Mouse (Mus musculus): ENCODE data around the gene Plk2. TPM values are rescaled to one million over a fixed set of nuclear protein-coding genes. Genes with fewer than 3 reads are reported as not detected.
A peak's percentile ranks its signal among the peaks of the same experiment; 100 is the strongest.
"Not testable (repeated sequence)": the region's sequence is repeated elsewhere in the genome, so short reads cannot be mapped to it uniquely, and the experiment has no call there.

Gene Plk2
- 64.8 and 87.8 TPM in 2 replicates for polyA plus RNA-seq (2016; fragmentation: Nextera tagmentation; extraction: Ambion mirVana)

- H3K27ac ChIP-seq (replicated peaks), result peak within 1 kb of the TSS; percentile 87
- H3K36me3 ChIP-seq (replicated peaks), result peaks cover 29% of the 10 kb centered on the region
- H3K4me3 ChIP-seq, result peak within 1 kb of the TSS; percentile 76
- peak; percentile 94 for DNase-seq (ENCODE audit: low spot score)
- H3K9me3 ChIP-seq, result peaks cover 7% of the 10 kb centered on the region; the same call in 1 of the 2 replicates
- peaks cover 28% of the 10 kb centered on the region for H3K4me1 ChIP-seq
- H3K27me3 ChIP-seq (replicated peaks; ENCODE audit: low read depth, poor library complexity, severe bottlenecking), result no peaks in the 10 kb centered on the region; the same call in 1 of the 2 replicates
- WGBS, result under 1% methylated on average over 71 of the region's 71 CpGs
Observed at GRCm38 (mm10) chr13:110394291-110395178, at the start of gene Plk2. TSS of gene Plk2 (plus strand) at chr13:110395046.

GRCm38 (mm10) chr13:110346707-110347106 lies 48.1 kb upstream of the Plk2 start:
- H3K36me3 ChIP-seq (replicated peaks), result no peaks in the 10 kb centered on the region
- 48% methylated on average over 7 of the region's 7 CpGs for WGBS
- no peak overlapping the region for H3K27ac ChIP-seq (replicated peaks)
- DNase-seq (ENCODE audit: low spot score), result peak; percentile 49
- peaks cover 5% of the 10 kb centered on the region for H3K4me1 ChIP-seq
- H3K9me3 ChIP-seq, result no peaks in the 10 kb centered on the region
- H3K27me3 ChIP-seq (replicated peaks; ENCODE audit: low read depth, poor library complexity, severe bottlenecking), result no peaks in the 10 kb centered on the region
- no peak overlapping the region for H3K4me3 ChIP-seq

- no peak for DNase-seq (ENCODE audit: low spot score)
- H3K27ac ChIP-seq (replicated peaks), result no peak overlapping the region
- H3K4me3 ChIP-seq, result no peak overlapping the region
- H3K27me3 ChIP-seq (replicated peaks; ENCODE audit: low read depth, poor library complexity, severe bottlenecking), result no peaks in the 10 kb centered on the region
- peaks cover 5% of the 10 kb centered on the region for H3K4me1 ChIP-seq
- no peaks in the 10 kb centered on the region for H3K9me3 ChIP-seq
- H3K36me3 ChIP-seq (replicated peaks), result no peaks in the 10 kb centered on the region
- WGBS, result 89% methylated on average over 6 of the region's 6 CpGs
Observed at GRCm38 (mm10) chr13:110351051-110351450, 43.8 kb upstream of the Plk2 start.

- no peaks in the 10 kb centered on the region for H3K4me1 ChIP-seq
- no peak for DNase-seq (ENCODE audit: low spot score)
- WGBS, result 86% methylated on average over 2 of the region's 2 CpGs
- H3K4me3 ChIP-seq, result no peak within 1 kb of the TSS
- no peaks in the 10 kb centered on the region for H3K36me3 ChIP-seq (replicated peaks)
- H3K27ac ChIP-seq (replicated peaks), result no peak within 1 kb of the TSS
- H3K9me3 ChIP-seq, result no peaks in the 10 kb centered on the region
- no peaks in the 10 kb centered on the region for H3K27me3 ChIP-seq (replicated peaks; ENCODE audit: low read depth, poor library complexity, severe bottlenecking)
Observed at GRCm38 (mm10) chr13:110356941-110357340, 37.9 kb upstream of the Plk2 start, which contains the start of gene Gapt. TSS of gene Gapt (minus strand) at chr13:110357199.

GRCm38 (mm10) chr13:110363722-110364121 lies 31.1 kb upstream of the Plk2 start:
- WGBS, result 86% methylated on average over 6 of the region's 6 CpGs
- Histone ChIP-seq H3K4me3 (no peak overlapping the region), H3K27ac (replicated peaks) (no peak overlapping the region), H3K27me3 (replicated peaks; ENCODE audit: low read depth, poor library complexity, severe bottlenecking) (no peaks in the 10 kb centered on the region), H3K36me3 (replicated peaks) (no peaks in the 10 kb centered on the region), H3K9me3 (no peaks in the 10 kb centered on the region), H3K4me1 (no peaks in the 10 kb centered on the region)
- DNase-seq (ENCODE audit: low spot score), result no peak

- Histone ChIP-seq H3K27me3 (replicated peaks; ENCODE audit: low read depth, poor library complexity, severe bottlenecking) (no peaks in the 10 kb centered on the region), H3K27ac (replicated peaks) (no peak overlapping the region)
- 86% methylated on average over 3 of the region's 3 CpGs for whole genome bisulfite sequencing
Observed at GRCm38 (mm10) chr13:110366477-110366876, 28.4 kb upstream of the Plk2 start.

GRCm38 (mm10) chr13:110367961-110368555 lies 26.8 kb upstream of the Plk2 start:
- Histone ChIP-seq H3K9me3 (no peaks in the 10 kb centered on the region), H3K27me3 (replicated peaks; ENCODE audit: low read depth, poor library complexity, severe bottlenecking) (no peaks in the 10 kb centered on the region), H3K36me3 (replicated peaks) (no peaks in the 10 kb centered on the region), H3K27ac (replicated peaks) (no peak overlapping the region), H3K4me1 (no peaks in the 10 kb centered on the region), H3K4me3 (no peak overlapping the region)
- WGBS, result 92% methylated on average over 3 of the region's 3 CpGs
- no peak for DNase-seq (ENCODE audit: low spot score)

More at GRCm38 (mm10) chr13:110366477-110366876, 28.4 kb upstream of the Plk2 start:
- DNase-seq (ENCODE audit: low spot score), result no peak
- Histone ChIP-seq H3K4me3 (no peak overlapping the region), H3K36me3 (replicated peaks) (no peaks in the 10 kb centered on the region), H3K4me1 (no peaks in the 10 kb centered on the region), H3K9me3 (no peaks in the 10 kb centered on the region)

- WGBS, result 63% methylated on average over 6 of the region's 6 CpGs
- not testable (repeated sequence) for H3K4me1 ChIP-seq; H3K9me3 ChIP-seq; H3K36me3 ChIP-seq (replicated peaks); H3K4me3 ChIP-seq; H3K27me3 ChIP-seq (replicated peaks; ENCODE audit: low read depth, poor library complexity, severe bottlenecking); H3K27ac ChIP-seq (replicated peaks)
- peak; percentile 15 for DNase-seq (ENCODE audit: low spot score)
Observed at GRCm38 (mm10) chr13:110368556-110369040, 26.2 kb upstream of the Plk2 start.

GRCm38 (mm10) chr13:110369673-110370072 lies 25.2 kb upstream of the Plk2 start:
- Histone ChIP-seq H3K4me1 (no peaks in the 10 kb centered on the region), H3K36me3 (replicated peaks) (no peaks in the 10 kb centered on the region), H3K9me3 (no peaks in the 10 kb centered on the region), H3K4me3 (no peak overlapping the region), H3K27ac (replicated peaks) (no peak overlapping the region), H3K27me3 (replicated peaks; ENCODE audit: low read depth, poor library complexity, severe bottlenecking) (no peaks in the 10 kb centered on the region)
- 93% methylated on average over 1 of the region's 1 CpGs for WGBS
- DNase-seq (ENCODE audit: low spot score), result no peak

- Histone ChIP-seq H3K4me3 (no peak overlapping the region), H3K9me3 (no peaks in the 10 kb centered on the region), H3K36me3 (replicated peaks) (no peaks in the 10 kb centered on the region), H3K27ac (replicated peaks) (no peak overlapping the region), H3K4me1 (no peaks in the 10 kb centered on the region), H3K27me3 (replicated peaks; ENCODE audit: low read depth, poor library complexity, severe bottlenecking) (no peaks in the 10 kb centered on the region)
- 20% methylated on average over 5 of the region's 5 CpGs for WGBS
- peak; percentile 57 for DNase-seq (ENCODE audit: low spot score)
Observed at GRCm38 (mm10) chr13:110382447-110382901, 12.4 kb upstream of the Plk2 start.

GRCm38 (mm10) chr13:110384514-110384913 lies 10.3 kb upstream of the Plk2 start:
- 75% methylated on average over 6 of the region's 6 CpGs for WGBS
- Histone ChIP-seq H3K36me3 (replicated peaks) (no peaks in the 10 kb centered on the region), H3K27me3 (replicated peaks; ENCODE audit: low read depth, poor library complexity, severe bottlenecking) (no peaks in the 10 kb centered on the region), H3K4me1 (no peaks in the 10 kb centered on the region), H3K9me3 (peaks cover 4% of the 10 kb centered on the region; the same call in 1 of the 2 replicates), H3K4me3 (no peak overlapping the region), H3K27ac (replicated peaks) (no peak overlapping the region)
- no peak for DNase-seq (ENCODE audit: low spot score)

GRCm38 (mm10) chr13:110392210-110392609 lies 2.6 kb upstream of the Plk2 start:
- WGBS, result 29% methylated on average over 8 of the region's 8 CpGs
- no peak overlapping the region for H3K27ac ChIP-seq (replicated peaks)
- 0 out of 2 replicates have a peak, but pooled peaks cover 7% of the 10 kb centered on the region for H3K36me3 ChIP-seq (replicated peaks)
- H3K4me1 ChIP-seq, result peaks cover 24% of the 10 kb centered on the region
- DNase-seq (ENCODE audit: low spot score), result peak; percentile 57
- H3K27me3 ChIP-seq (replicated peaks; ENCODE audit: low read depth, poor library complexity, severe bottlenecking), result no peaks in the 10 kb centered on the region; the same call in 1 of the 2 replicates
- peaks cover 8% of the 10 kb centered on the region; the same call in 1 of the 2 replicates for H3K9me3 ChIP-seq
- no peak overlapping the region for H3K4me3 ChIP-seq

All from embryonic facial prominence, embryonic 10.5 days (tissue).